Mouse (Mus musculus): ENCODE data around the gene Mrpl39.

Gene Mrpl39

DNA sequence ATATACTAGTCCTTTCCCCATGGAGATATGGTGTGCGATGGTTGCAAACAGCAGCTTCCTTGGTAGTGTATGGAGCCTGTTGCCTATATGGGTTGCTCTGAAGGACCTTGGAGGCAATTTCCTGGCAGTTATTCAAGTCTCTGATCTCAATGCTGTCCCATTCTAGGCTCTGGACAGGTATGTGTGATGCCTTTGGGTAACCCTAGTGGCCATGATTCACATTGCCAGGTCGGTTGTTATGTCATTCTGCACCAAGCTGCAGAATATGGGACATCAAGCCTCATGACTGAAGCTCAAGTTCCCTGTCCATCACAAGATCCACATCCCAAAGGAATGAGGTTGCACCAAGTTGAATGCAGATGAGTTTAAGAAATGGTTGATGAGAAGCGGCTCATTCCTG is 1.8 kb upstream of the Mrpl39 start:
- DNase-seq, result no peak

DNA sequence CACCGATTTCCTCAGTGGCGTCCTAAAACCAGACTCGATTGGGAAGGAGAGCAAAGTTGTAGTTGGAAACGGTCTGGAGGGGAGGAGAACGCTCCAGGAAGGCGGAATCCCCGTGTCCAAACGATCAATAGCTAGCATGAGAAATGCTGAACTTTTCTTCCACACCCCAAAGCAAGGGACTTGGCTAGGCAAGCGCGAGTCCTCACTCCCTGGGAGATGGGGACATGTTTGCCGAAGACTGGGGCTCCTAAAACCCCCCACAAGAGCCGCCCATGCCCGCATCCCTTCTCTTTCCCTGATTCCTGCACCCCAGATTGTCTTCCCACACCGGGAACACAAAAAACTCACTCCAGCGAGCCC is 756 bp downstream of the Mrpl39 start:
- DNase-seq, result no peak

DNA sequence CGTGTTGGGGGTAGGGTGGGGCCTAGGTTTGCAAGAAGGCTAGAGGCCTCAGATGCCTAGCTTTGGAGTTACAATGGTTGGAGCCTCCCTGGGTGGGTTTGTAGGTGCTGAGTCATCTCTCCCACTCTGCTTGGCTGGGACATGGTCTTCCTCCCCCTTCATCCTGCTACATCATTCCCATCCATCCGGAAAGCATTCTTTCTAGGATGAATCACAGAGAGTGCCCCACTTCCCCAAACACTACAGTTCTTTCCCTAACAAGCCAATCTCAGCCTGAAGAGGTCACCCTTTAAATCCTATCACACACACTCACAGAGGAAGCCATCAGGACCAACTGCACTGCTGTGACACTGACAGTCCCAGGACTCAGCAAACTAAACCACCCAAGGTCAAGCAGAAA is 14.9 kb downstream of the Mrpl39 start:
- DNase-seq, result no peak

DNA sequence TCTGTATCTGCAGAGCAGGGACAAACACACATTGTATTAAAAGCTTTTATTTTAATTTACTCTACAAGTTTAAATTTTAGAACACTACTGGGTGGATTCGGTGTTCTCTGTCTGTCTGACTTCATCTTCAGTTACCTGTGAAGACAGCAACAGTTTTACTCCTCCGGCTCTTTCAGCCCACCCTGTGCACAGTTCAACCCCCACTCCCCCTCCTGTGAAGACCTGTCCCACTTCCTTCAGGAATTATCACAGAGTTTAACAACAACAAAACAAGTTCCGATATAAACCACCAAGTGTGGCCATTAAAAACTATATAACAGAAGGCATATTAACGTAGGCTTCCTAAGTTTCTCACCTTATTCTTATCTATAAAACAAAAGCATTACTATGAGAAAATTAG is 17.3 kb downstream of the Mrpl39 start:
- DNase-seq, result no peak

DNA sequence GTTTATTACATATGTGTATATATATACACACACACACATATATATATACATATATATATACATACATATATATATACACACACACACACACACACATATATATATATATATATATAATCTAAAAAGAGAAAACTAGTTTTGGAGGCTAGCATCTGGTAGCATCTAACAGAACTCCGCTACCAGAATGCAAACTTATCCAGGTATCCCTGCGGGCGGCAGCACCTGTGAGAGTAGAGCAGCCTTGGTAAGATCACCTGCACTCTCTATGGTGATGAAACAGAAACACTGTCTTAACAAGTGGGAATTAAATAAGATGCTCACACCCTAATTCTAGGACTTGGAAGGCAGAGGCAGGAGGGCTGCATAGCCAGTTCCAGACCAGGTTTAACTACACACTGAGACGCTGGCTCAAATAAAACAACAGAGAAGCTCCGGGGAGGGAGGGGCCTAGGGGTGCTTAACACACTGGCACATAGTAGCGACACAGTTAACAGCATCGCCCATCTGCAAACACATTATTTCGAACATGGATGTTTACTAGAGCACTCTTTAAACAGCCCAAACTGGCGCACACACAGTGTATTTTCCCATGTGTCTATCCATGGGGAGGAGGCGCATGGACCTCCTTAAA is 17.8 kb downstream of the Mrpl39 start:
- DNase-seq, result no peak

DNA sequence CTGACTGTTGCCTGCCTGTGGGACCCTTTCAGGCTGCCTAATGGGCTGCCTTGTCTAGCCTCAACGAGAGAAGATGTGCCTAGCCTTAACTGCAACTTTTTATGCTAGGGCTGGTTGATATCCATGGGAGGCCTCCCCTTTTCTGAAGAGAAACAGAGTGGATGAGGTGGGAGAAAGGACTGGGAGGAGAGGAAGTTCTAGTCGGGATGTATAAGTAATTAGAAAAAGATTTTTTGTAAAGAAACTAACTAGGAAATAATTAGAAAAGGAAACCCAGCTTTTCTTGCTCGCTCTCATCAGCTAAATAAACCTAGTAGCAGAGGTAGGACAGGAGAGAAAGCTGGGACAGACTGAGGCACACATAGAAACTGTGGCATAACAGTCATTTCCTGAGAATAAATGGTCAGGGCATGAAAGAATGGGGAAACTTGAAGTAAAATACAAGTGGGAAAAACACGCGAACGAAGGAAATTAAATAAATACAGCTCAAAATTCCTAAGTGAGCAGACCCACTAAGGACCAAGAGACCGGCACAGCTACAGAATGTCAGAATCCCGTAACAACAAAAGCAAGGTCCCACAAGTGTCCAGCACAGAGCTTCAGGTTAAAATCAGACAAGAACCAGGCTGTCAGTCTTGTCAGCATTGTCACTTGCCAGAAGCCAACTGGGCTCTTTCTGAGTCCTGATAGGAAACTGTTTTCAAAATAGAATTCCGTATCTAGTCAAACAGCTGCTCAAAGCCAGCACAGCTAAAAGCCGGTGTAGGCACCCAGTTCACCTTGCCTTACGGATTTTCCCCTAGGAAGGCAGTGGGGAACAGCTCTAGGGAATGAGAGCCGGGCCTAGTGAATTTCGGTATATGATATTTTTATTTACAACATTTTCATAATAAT is 18.6 kb downstream of the Mrpl39 start:
- no peak for DNase-seq

DNA sequence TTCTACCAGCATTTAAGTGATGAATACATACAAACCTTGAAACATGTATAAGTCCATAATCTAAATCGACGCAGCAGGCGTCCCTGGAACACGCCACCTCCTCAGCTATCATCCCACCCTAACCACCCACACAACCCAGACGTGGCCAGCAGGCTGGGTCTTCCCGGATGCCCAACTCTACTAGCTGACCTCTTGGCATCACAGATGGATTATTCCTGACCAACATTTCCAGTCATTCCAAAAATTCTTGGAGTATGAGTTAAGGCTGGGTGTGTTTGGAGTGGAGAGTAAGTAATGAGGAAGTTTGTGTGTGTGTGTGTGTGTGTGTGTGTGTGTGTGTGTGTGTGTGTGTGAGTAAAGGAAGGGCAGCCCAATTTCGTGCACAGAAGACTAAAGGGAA is 19.3 kb downstream of the Mrpl39 start:
- DNase-seq, result no peak

DNA sequence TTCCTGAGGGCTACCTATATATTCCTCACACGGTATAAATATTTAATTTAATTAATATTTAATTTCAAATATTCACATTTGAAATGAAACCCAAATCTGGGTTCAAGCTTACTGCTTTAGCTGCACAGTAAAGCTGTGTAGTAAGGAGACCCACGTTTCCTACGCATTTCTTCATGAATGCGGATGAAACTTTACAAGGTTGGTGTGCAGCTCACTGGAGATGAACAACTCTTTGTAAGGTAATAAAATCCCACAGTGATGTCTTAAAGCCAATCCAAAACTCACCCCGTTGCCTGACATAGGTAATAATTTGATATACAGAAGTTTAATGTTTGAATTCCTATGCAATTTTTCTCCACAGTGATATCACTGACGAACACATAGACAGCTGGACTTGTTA is 20.6 kb downstream of the Mrpl39 start:
- DNase-seq, result no peak

DNA sequence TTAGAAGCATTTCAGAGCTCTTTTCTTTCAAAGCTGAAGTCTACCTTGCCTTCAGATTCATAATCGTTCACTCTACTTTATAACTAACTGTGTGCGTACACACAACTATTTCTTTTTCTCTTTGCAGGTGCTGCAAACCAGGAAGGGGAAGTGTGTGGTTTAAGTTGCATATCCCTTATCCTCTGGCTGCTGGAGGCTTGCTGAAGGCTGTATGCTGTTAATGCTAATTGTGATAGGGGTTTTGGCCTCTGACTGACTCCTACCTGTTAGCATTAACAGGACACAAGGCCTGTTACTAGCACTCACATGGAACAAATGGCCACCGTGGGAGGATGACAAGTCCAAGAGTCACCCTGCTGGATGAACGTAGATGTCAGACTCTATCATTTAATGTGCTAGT is 21.6 kb downstream of the Mrpl39 start:
- no peak for DNase-seq

DNA sequence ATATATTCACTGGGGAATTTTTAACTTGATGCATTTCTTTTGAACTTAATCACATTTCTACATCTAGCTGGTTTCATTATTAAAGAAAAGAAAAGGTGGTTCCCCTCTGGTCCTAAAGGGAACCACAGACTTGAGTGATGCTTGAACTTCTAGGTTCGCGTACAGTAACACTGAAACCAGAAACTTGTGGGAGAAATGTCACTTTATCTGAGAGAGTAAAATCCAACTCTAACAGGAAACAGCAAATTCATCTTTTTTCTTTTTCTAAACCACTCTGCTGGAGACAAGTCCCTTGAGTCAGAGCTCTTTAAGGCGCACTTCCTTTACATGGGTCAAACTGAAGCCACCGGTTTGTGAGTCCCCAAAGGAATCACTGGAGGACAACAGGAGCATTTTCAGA is 22.4 kb downstream of the Mrpl39 start:
- no peak for DNase-seq

DNA sequence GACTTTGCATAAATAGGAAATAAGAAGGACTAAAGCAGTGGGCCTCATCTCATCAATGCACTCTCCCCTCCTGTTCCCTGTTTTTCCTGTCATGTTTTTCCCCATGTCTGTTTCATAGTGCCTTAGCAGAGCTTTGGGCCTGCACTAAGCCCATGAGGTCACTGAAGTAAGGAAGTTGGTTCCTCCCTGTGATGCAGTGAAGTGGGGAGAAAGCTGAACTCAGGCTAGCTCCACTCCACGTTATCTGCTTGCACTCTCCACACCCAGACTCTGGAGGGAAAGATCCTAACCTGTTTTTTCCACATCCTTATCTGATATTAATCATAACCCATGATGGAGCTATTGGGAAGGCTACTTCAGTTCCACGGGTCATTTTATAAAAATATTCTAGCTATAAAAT is 26.9 kb downstream of the Mrpl39 start:
- DNase-seq, result no peak

DNA sequence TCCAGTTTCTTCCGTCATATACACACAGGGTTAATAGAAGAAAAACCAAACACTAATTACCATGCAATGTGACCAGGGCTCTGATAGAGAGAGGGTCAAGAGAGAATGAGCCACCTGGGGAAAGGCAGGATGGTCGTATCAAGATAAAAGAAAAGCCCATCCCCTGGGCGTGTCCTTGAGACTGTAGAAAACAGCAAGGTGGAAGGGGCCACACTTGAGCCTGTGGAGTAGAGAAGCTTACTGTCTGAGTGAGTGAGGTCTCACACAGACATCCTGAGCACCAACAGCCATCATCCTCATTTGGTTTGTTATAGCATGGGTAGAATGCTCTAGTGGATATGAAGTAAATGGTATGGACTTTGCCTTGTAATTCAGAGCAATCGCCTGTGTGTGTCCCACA is 27.7 kb downstream of the Mrpl39 start:
- no peak for DNase-seq

DNA sequence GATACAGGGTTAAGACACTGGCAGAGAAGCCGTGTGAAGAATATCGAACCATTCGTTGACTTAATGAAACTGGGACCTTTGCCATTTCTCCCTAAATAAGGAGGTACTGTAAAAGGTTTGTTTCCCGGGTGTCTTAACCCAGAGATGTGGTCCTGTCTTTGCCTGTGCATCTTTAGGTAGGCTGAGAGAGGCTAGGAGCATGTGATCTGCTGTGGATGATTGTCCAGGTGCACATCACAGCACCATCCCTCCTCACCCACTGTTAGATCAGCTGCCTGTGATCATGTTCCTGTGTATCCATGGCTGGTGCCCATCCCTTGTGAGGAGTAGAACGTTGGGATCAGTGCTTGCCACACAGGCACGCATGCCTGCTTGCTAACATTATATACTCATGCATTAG is 29.0 kb downstream of the Mrpl39 start:
- no peak for DNase-seq

DNA sequence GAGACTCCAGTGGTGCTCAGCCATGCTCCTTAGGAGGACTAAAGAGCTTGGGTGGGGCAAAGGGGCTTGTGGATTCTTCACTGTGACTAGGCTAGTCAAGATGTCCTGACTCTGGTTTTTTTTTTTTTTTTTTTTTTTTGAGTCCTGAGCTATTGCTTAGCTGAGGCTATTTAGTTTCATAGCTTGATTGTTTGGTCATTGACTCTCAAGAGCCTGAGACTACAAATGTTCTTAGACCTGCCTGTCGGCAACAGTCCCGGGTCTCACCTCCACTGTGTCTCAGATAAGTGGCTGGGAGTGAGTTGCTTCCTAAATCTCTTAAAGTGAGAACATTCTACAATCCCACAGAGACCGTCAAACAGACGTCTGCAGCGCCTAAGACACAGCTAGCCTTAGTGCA is 30.0 kb downstream of the Mrpl39 start:
- no peak for DNase-seq

DNA sequence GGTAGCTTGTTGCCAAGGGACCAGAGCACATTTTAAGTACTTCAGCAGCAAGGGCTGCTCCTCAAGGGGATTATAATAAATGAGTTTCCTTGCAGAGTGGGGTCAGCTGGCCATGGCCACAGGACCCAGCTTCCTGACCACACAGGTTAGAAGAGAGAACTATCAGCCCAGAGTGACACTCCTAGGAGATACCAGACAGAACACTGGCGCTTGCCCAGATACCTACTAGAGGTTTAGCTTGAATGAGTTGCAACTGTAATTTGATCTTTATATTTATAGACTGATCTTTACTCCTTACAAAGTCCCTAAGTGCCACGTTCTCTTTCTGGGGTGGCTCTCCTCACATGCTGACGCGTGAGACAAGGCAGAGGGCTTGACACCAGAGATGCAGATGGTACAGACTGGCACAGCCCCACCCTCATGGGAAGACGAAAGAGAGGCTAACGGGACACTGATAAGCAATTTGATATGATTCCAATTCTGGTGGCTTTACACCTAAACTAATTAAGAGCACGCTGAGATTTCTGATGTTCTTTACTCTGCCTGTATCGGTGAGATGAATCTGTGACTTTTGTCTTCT is 30.8 kb downstream of the Mrpl39 start:
- DNase-seq, result no peak

DNA sequence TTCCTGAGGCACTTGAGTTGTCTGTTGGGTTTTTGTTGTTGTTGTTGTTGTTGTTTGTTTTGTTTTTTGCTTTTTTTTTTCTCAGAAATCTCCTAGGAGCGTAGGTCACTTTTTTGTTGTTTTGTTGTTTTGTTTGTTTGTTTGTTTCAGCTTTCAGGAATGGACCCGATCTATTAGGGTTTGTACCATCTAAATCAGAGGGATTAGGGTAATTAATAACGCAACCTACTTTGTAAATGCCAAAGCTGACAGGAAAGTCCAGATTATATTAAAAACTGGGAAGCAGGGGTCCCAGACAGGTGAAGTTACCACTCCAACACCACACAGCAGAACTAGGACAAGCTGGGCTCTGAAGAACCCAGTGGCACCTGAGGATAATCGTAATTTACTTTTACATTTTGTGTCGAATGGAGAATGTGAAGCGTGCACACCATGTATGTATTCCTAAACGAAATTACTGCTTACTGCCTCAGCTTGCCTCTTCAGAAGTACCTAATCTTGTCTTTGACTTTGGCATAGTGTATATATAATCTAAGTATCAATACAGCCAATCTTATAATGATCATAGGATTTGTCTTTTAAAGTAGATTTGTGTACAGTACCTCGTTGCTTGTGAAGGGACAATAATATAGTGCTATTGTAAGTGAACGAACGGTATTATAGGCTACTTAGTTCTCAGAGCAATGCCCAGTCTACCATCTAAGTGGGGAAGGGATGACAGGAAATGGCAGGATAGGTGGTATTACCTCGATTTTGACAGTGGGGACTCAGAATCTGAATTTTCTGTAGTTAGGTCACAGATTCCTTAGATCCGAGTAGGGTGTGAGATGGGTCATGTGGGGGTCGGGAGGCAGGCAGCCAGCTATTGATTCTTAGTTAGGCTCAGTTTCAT is 31.5 kb downstream of the Mrpl39 start:
- DNase-seq, result no peak

DNA sequence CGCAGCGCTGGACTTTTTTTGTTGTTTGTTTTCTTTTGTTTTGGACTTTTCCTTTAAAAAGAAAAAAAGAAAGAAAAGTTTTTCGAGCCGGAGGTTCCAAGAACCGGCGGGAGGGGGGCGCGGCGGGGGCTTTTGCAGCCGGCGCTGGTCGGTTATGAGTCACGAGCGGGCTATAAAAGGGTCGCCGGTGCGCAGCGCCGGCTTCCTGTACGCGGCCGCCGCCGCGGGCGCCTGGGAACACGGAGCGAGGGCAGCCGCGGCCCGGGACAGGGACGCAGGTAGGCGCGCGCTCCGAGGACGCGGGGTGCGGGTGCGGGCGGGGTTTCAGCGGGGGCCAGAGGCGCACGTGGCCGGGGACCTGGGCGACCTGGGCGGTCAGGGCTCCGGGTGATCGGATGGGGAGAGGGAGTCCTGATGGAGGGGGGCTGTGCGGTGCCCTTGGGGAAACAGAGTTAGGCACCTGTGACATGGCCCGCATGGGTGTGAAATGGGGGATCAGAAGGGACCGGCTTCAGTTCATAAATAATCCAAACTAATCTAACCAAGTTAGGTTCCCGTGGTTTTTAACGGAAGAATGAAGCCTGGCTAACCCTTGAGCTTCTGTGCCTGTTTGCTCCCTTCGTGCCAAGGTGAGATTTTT is 32.3 kb downstream of the Mrpl39 start:
- DNase-seq, result peak; percentile 71

DNA sequence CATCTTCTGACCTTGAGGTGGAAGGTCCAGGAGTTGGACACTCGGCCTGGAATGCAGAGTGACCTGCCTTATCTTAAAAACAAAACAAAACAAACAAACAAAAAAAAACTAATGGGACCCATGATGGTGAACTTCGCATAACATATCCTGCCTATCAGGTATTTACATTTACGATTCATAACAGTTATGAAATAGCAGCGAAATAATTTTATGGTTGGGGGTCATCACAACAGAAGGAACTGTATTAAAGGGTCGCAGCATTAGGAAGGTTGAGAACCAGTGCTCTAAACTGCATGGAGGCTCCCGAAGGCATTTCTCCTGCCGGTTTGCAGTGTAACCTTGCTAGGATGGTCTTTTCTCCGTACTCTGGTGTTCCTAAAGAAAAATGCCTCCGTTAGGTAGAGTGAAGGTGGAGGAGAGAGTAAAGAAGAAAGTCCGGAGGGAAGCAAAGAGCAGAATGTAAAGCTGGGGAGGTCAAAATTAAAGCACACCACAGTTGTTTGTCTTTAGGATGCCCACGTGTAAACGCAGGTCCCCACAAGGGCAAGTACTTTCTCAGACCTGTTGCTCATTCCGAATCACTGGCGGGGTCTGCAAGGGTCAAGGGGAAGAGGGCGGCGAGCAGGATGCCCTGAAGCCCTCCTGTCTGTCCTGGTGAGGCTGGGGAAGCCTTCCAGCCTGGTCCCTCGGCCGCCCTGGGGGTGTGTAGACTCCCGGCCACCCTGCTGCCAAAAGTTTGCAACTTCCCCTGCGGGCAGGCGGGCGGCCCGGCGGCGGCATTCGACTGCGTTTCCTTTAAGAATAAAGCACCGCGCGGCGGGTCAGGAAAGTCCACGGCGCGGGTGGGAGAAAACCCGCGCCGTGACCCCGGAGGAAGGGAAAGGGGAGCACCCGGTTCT is 33.1 kb downstream of the Mrpl39 start:
- peak; percentile 43 for DNase-seq

DNA sequence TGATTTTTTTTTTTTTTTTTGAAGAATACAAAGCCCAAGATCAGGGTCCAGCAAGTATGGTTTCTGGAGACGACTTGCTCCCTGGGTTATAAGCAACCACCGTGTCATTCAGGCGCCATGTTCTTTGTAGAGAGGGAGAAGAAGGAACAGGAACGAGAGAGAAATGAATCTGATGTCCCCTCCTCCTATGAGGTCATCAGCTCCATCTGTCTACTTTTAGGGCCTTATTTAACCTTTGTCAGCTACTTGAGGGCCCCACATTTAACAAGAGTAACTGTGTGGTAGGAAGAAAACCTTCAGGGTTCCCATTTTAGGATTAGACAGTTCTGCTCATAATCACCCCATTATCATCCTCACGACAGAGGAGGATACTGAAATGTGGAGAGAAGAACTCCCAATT is 34.5 kb downstream of the Mrpl39 start:
- no peak for DNase-seq

DNA sequence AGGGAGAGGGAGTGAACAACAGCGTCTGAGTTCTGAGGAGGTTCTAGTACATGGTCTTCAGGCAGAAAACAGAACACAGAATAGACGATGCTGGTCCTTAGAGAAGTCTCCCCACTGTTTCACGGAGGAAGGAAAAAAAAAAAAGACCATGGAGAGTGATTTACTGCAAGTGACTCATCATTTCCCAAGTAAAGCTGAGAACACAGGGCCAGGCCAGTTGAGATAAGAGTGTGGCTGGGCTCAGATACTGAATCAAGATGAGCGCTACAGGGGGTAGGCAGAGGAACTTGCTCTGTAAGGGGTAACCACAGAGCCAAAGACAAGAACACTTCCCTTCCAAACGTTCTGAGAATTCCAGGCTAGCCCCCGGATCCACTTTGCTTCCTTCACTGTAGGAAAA is 36.8 kb downstream of the Mrpl39 start:
- no peak for DNase-seq

DNA sequence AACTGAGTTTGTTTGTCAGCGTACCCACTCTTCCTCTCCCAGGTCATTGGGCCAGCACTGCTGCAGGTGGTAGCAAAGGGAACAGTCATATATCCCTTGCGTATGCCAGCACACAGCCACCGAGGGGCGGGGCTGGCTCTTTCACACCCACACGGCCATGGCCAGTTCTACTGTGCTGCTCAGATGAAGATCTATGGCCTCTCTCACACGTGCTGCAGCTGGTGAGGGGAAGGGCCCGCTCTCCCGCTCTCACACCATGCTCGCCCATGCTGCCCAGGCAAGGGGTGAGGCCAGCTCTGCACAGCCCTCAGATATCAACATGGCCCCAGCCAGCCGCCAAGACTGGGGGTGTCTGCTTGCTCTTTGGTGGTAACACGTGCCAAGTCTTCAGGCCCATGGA is 39.4 kb downstream of the Mrpl39 start:
- DNase-seq, result no peak

DNA sequence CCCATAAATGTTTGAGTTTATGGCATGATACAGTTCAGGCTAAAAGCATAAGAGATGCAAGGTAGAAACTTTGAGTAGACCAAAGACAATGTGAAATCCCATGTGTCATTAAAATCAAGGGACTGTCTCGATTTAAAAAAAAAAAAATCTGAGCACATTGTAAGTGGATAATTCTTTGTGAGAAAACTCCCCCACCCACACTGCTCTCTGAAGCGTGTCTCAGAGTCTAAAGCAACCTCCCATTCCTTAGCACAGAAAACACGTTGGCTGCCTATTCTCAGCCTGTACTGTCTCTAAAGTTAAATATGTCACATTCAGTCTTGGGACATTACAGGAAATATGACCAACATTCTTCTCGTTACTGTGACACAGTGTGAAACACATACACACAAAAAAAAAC is 53.6 kb downstream of the Mrpl39 start:
- no peak for DNase-seq

All from lung, postnatal 10 days (tissue).